Mouse (Mus musculus) embryonic facial prominence, embryonic 15.5 days (tissue): ENCODE data around the gene Stpg2. TPM values are rescaled to one million over a fixed set of nuclear protein-coding genes. Genes with fewer than 3 reads are reported as not detected.
"Not testable (repeated sequence)": the region's sequence is repeated elsewhere in the genome, so short reads cannot be mapped to it uniquely, and the experiment has no call there.

Experiments
- ATAC-seq: fragments of 200-750 bp; cut with Nextera tagmentation; 2 replicates; pipeline ENCODE4 v1.8.0; 2017; ENCODE audit warnings: low read depth, moderate TSS enrichment; ENCODE audit not compliant: insufficient number of reproducible peaks, low FRiP score, low TSS enrichment
- H3K27ac ChIP-seq: fragments of 300-500 bp; sonication (generic); replicated peaks from 2 replicates; pipeline ENCODE4 v1.5.1; 2015; ENCODE audit warnings: mild to moderate bottlenecking, inconsistent platforms
- H3K27me3 ChIP-seq: fragments of 300-500 bp; sonication (generic); 2 replicates; pipeline ENCODE4 v1.6.1; 2015; ENCODE audit warnings: inconsistent platforms
- H3K36me3 ChIP-seq: fragments of 300-500 bp; sonication (generic); 2 replicates; pipeline ENCODE4 v1.6.1; 2015; ENCODE audit warnings: mild to moderate bottlenecking, inconsistent platforms
- H3K4me1 ChIP-seq: fragments of 300-500 bp; sonication (generic); 2 replicates; pipeline ENCODE4 v1.6.1; 2015; ENCODE audit warnings: inconsistent platforms
- H3K4me2 ChIP-seq: fragments of 300-500 bp; sonication (generic); replicated peaks from 2 replicates; pipeline ENCODE4 v1.6.1; 2015; ENCODE audit warnings: mild to moderate bottlenecking, inconsistent platforms
- H3K4me3 ChIP-seq: fragments of 300-500 bp; sonication (generic); replicated peaks from 2 replicates; pipeline ENCODE4 v1.5.1; 2015; ENCODE audit warnings: mild to moderate bottlenecking, inconsistent platforms
- H3K9ac ChIP-seq: fragments of 300-500 bp; sonication (generic); 2 replicates; pipeline ENCODE4 v1.6.1; 2015; ENCODE audit warnings: inconsistent platforms
- H3K9me3 ChIP-seq: fragments of 300-500 bp; sonication (generic); replicated peaks from 2 replicates; pipeline ENCODE4 v1.6.1; 2016; ENCODE audit warnings: inconsistent platforms
- WGBS: fragments of 180-500 bp; shearing (Covaris S2); methylation state at CpG from one replicate; pipeline ENCODE4 v1.1.7; 2015; 5-methylcytosine and 5-hydroxymethylcytosine counted together
- polyA plus RNA-seq: library from polyadenylated mRNA; unstranded; fragments of >200 nt; fragmentation: Nextera tagmentation; extraction: Ambion mirVana; gene quantifications from 2 replicates; pipeline ENCODE4 v1.2.1, GENCODE M21; 2015

The Stpg2 gene
- polyA plus RNA-seq, 1 experiment from 2014 or later: 0.15 TPM

GRCm38 (mm10) chr3:139225123-139225522 lies 19.6 kb downstream of the Stpg2 start:
- Histone ChIP-seq H3K9ac (no peak overlapping the region), H3K9me3 (no peaks in the 10 kb centered on the region), H3K36me3 (no peaks in the 10 kb centered on the region), H3K4me1 (no peaks in the 10 kb centered on the region), H3K27ac (no peak overlapping the region), H3K4me3 (no peak overlapping the region), H3K27me3 (no peaks in the 10 kb centered on the region), H3K4me2 (no peak overlapping the region)
- ATAC-seq: no peak
- 66% methylated on average over 3 of the region's 3 CpGs for WGBS

- no peaks in the 10 kb centered on the region for H3K9me3 ChIP-seq
- no peak overlapping the region for H3K9ac ChIP-seq
- H3K4me2 ChIP-seq: no peak overlapping the region
- WGBS: 71% methylated on average over 4 of the region's 4 CpGs
- no peaks in the 10 kb centered on the region for H3K4me1 ChIP-seq
- H3K4me3 ChIP-seq: no peak overlapping the region
- H3K27me3 ChIP-seq: no peaks in the 10 kb centered on the region
- ATAC-seq: no peak
- no peak overlapping the region for H3K27ac ChIP-seq
- H3K36me3 ChIP-seq: no peaks in the 10 kb centered on the region
These were observed 21.3 kb downstream of the Stpg2 start for GRCm38 (mm10) chr3:139226811-139227210.

GRCm38 (mm10) chr3:139245219-139245618 lies 39.7 kb downstream of the Stpg2 start:
- Histone ChIP-seq H3K36me3 (no peaks in the 10 kb centered on the region), H3K4me2 (no peak overlapping the region), H3K9me3 (no peaks in the 10 kb centered on the region), H3K27me3 (no peaks in the 10 kb centered on the region), H3K4me1 (no peaks in the 10 kb centered on the region), H3K9ac (no peak overlapping the region), H3K4me3 (no peak overlapping the region), H3K27ac (no peak overlapping the region)
- no peak for ATAC-seq
- WGBS: 69% methylated on average over 2 of the region's 2 CpGs

- H3K9me3 ChIP-seq: no peaks in the 10 kb centered on the region
- H3K9ac ChIP-seq: no peak overlapping the region
- no peaks in the 10 kb centered on the region for H3K4me1 ChIP-seq
- no peaks in the 10 kb centered on the region for H3K36me3 ChIP-seq
- no peak overlapping the region for H3K27ac ChIP-seq
- ATAC-seq: no peak
- no peaks in the 10 kb centered on the region for H3K27me3 ChIP-seq
- 48% methylated on average over 4 of the region's 4 CpGs for WGBS
- H3K4me2 ChIP-seq: no peak overlapping the region
- H3K4me3 ChIP-seq: no peak overlapping the region
These were observed 41.0 kb downstream of the Stpg2 start for GRCm38 (mm10) chr3:139246508-139246907.

GRCm38 (mm10) chr3:139262359-139262758 lies 56.9 kb downstream of the Stpg2 start:
- not testable (repeated sequence) for H3K9ac ChIP-seq, H3K9me3 ChIP-seq, H3K4me2 ChIP-seq, ATAC-seq, H3K27me3 ChIP-seq, H3K4me1 ChIP-seq, H3K27ac ChIP-seq, H3K36me3 ChIP-seq, H3K4me3 ChIP-seq
- 71% methylated on average over 4 of the region's 4 CpGs for WGBS

- no peak for ATAC-seq
- H3K27me3 ChIP-seq: no peaks in the 10 kb centered on the region
- no peak overlapping the region for H3K27ac ChIP-seq
- no peaks in the 10 kb centered on the region for H3K36me3 ChIP-seq
- no peaks in the 10 kb centered on the region for H3K4me1 ChIP-seq
- H3K4me2 ChIP-seq: no peak overlapping the region
- no peaks in the 10 kb centered on the region for H3K9me3 ChIP-seq
- no peak overlapping the region for H3K4me3 ChIP-seq
- no peak overlapping the region for H3K9ac ChIP-seq
These were observed 92.4 kb downstream of the Stpg2 start for GRCm38 (mm10) chr3:139297909-139298308.

GRCm38 (mm10) chr3:139308078-139308809 lies 102.8 kb downstream of the Stpg2 start:
- Histone ChIP-seq H3K36me3 (no peaks in the 10 kb centered on the region), H3K27ac (no peak overlapping the region), H3K27me3 (no peaks in the 10 kb centered on the region), H3K4me3 (no peak overlapping the region), H3K4me1 (no peaks in the 10 kb centered on the region), H3K9me3 (no peaks in the 10 kb centered on the region), H3K4me2 (no peak overlapping the region), H3K9ac (no peak overlapping the region)
- 29% methylated on average over 7 of the region's 7 CpGs for WGBS
- 0 out of 2 replicates have a peak, but pooled peaks have one; percentile 51 for ATAC-seq

- H3K4me2 ChIP-seq: no peak overlapping the region
- no peaks in the 10 kb centered on the region for H3K9me3 ChIP-seq
- H3K27me3 ChIP-seq: no peaks in the 10 kb centered on the region
- no peak overlapping the region for H3K4me3 ChIP-seq
- H3K9ac ChIP-seq: no peak overlapping the region
- no peak overlapping the region for H3K27ac ChIP-seq
- no peaks in the 10 kb centered on the region for H3K4me1 ChIP-seq
- WGBS: 80% methylated on average over 2 of the region's 2 CpGs
- no peaks in the 10 kb centered on the region for H3K36me3 ChIP-seq
- no peak for ATAC-seq
These were observed 106.2 kb downstream of the Stpg2 start for GRCm38 (mm10) chr3:139311721-139312120.

- Histone ChIP-seq H3K4me1 (no peaks in the 10 kb centered on the region), H3K36me3 (no peaks in the 10 kb centered on the region), H3K9ac (no peak overlapping the region), H3K4me3 (no peak overlapping the region), H3K4me2 (no peak overlapping the region), H3K27me3 (no peaks in the 10 kb centered on the region), H3K9me3 (no peaks in the 10 kb centered on the region), H3K27ac (no peak overlapping the region)
- ATAC-seq: no peak
- WGBS: 84% methylated on average over 3 of the region's 3 CpGs
These were observed 175.0 kb downstream of the Stpg2 start for GRCm38 (mm10) chr3:139380494-139380893.

GRCm38 (mm10) chr3:139397077-139397865 lies 191.8 kb downstream of the Stpg2 start:
- H3K9me3 ChIP-seq: no peaks in the 10 kb centered on the region
- no peak overlapping the region for H3K4me2 ChIP-seq
- no peak overlapping the region for H3K9ac ChIP-seq
- no peak for ATAC-seq
- H3K4me3 ChIP-seq: no peak overlapping the region
- no peaks in the 10 kb centered on the region for H3K4me1 ChIP-seq
- 54% methylated on average over 9 of the region's 9 CpGs for WGBS
- H3K27ac ChIP-seq: no peak overlapping the region
- no peaks in the 10 kb centered on the region for H3K36me3 ChIP-seq
- H3K27me3 ChIP-seq: no peaks in the 10 kb centered on the region

GRCm38 (mm10) chr3:139404673-139405072 lies 199.2 kb downstream of the Stpg2 start:
- Histone ChIP-seq H3K4me3 (no peak overlapping the region), H3K36me3 (no peaks in the 10 kb centered on the region), H3K27ac (no peak overlapping the region), H3K27me3 (no peaks in the 10 kb centered on the region), H3K4me1 (no peaks in the 10 kb centered on the region), H3K9ac (no peak overlapping the region), H3K4me2 (no peak overlapping the region), H3K9me3 (no peaks in the 10 kb centered on the region)
- WGBS: 88% methylated on average over 3 of the region's 3 CpGs
- ATAC-seq: no peak
